Mouse (Mus musculus): ENCODE results near the gene Uchl1. TPM values are rescaled to one million over a fixed set of nuclear protein-coding genes. Genes with fewer than 3 reads are reported as not detected.
A peak's percentile ranks its signal among the peaks of the same experiment; 100 is the strongest.

Uchl1 gene
- polyA plus RNA-seq (2015; fragmentation: Nextera tagmentation; extraction: Ambion mirVana) = 59.3 and 67.9 TPM in 2 replicates

GRCm38 (mm10) chr5:66675983-66676382, at the start of gene Uchl1:
Gene Uchl1, plus strand, starts transcription at chr5:66676091.
- H3K4me2 ChIP-seq (replicated peaks; ENCODE audit: low read depth, low read length) = peak within 1 kb of the TSS; percentile 100
- no peak within 1 kb of the TSS for H3K27ac ChIP-seq (ENCODE audit: low read length)
- peaks cover 24% of the 10 kb centered on the region for H3K27me3 ChIP-seq (ENCODE audit: insufficient read depth, low read length)
- H3K9ac ChIP-seq (replicated peaks; ENCODE audit: low read length) = peak within 1 kb of the TSS; percentile 61
- peak within 1 kb of the TSS; percentile 64 for H3K4me3 ChIP-seq (ENCODE audit: low read length)
- H3K4me1 ChIP-seq (ENCODE audit: insufficient read depth, low read length) = peaks cover 11% of the 10 kb centered on the region
- WGBS = under 1% methylated on average over 20 of the region's 20 CpGs
- peak; percentile 90 for ATAC-seq (ENCODE audit: low FRiP score, low TSS enrichment)
- no peaks in the 10 kb centered on the region for H3K9me3 ChIP-seq (ENCODE audit: low read length)
- H3K36me3 ChIP-seq (ENCODE audit: insufficient read depth, low read length) = no peaks in the 10 kb centered on the region

- Histone ChIP-seq H3K4me3 (ENCODE audit: low read length) (no peak overlapping the region), H3K9ac (replicated peaks; ENCODE audit: low read length) (no peak overlapping the region), H3K27ac (ENCODE audit: low read length) (no peak overlapping the region), H3K9me3 (ENCODE audit: low read length) (no peaks in the 10 kb centered on the region), H3K4me1 (ENCODE audit: insufficient read depth, low read length) (no peaks in the 10 kb centered on the region), H3K36me3 (ENCODE audit: insufficient read depth, low read length) (no peaks in the 10 kb centered on the region), H3K4me2 (replicated peaks; ENCODE audit: low read depth, low read length) (no peak overlapping the region), H3K27me3 (ENCODE audit: insufficient read depth, low read length) (no peaks in the 10 kb centered on the region)
- ATAC-seq (ENCODE audit: low FRiP score, low TSS enrichment) = no peak
- WGBS = 49% methylated on average over 7 of the region's 7 CpGs
Observed at GRCm38 (mm10) chr5:66627805-66628204, 48.1 kb upstream of the Uchl1 start.

DNA sequence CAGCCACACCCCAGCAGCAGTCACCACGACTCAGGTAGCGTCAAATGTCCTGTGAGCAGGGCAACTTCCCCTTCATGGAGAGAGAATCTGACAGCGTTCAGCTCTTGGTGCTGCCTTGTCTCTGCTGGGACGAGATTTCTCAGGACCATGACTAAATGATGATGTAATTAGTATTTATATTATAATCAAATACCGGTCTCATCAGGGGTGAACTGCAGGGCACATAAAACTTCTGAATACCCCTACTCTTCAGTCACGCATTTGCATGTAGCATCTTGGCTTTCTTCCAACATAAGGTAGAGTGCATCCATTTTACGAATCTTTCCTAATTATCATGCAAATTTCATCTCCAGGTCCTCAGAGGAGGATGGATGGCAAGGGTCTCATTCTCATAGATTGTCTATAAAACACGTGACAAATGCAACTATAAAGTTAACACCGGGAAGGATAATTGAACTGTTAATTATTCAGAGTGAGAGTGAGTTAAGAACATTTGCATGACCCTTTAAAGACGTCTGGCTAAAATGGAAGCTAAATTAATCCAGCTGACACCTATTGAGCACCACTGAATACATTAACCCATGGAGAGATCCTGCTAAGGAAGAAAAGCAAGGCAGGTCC, 40.3 kb upstream of the Uchl1 start:
- H3K36me3 ChIP-seq (ENCODE audit: insufficient read depth, low read length) = no peaks in the 10 kb centered on the region
- H3K4me1 ChIP-seq (ENCODE audit: insufficient read depth, low read length) = no peaks in the 10 kb centered on the region
- H3K9me3 ChIP-seq (ENCODE audit: low read length) = no peaks in the 10 kb centered on the region
- no peaks in the 10 kb centered on the region for H3K27me3 ChIP-seq (ENCODE audit: insufficient read depth, low read length)
- no peak overlapping the region for H3K4me3 ChIP-seq (ENCODE audit: low read length)
- H3K4me2 ChIP-seq (replicated peaks; ENCODE audit: low read depth, low read length) = no peak overlapping the region
- no peak for ATAC-seq (ENCODE audit: low FRiP score, low TSS enrichment)
- WGBS = 73% methylated on average over 10 of the region's 10 CpGs
- no peak overlapping the region for H3K9ac ChIP-seq (replicated peaks; ENCODE audit: low read length)
- H3K27ac ChIP-seq (ENCODE audit: low read length) = no peak overlapping the region

DNA sequence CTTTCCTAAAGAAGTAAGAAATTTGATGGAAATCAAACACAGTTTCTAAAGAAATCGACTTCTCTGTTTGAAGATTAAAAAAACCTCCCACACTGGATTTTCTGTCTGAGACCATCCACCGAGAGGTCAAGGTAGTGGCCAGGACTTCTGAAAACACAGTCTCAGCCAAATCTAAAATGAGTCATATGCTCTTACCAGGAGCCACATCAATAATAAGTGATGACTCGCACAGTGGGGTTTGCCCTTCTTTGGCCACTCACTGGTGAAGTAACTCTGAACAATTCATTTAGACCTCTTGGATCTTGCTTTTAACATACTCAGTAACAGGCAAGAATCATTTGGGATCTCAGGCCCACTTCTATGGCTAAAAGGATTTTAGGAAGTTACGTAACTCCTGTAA, 33.7 kb upstream of the Uchl1 start:
- no peaks in the 10 kb centered on the region for H3K4me1 ChIP-seq (ENCODE audit: insufficient read depth, low read length)
- no peaks in the 10 kb centered on the region for H3K9me3 ChIP-seq (ENCODE audit: low read length)
- no peaks in the 10 kb centered on the region for H3K36me3 ChIP-seq (ENCODE audit: insufficient read depth, low read length)
- 85% methylated on average over 4 of the region's 4 CpGs for WGBS
- no peak overlapping the region for H3K27ac ChIP-seq (ENCODE audit: low read length)
- no peaks in the 10 kb centered on the region for H3K27me3 ChIP-seq (ENCODE audit: insufficient read depth, low read length)
- H3K9ac ChIP-seq (replicated peaks; ENCODE audit: low read length) = no peak overlapping the region
- ATAC-seq (ENCODE audit: low FRiP score, low TSS enrichment) = no peak
- no peak overlapping the region for H3K4me3 ChIP-seq (ENCODE audit: low read length)
- no peak overlapping the region for H3K4me2 ChIP-seq (replicated peaks; ENCODE audit: low read depth, low read length)

DNA sequence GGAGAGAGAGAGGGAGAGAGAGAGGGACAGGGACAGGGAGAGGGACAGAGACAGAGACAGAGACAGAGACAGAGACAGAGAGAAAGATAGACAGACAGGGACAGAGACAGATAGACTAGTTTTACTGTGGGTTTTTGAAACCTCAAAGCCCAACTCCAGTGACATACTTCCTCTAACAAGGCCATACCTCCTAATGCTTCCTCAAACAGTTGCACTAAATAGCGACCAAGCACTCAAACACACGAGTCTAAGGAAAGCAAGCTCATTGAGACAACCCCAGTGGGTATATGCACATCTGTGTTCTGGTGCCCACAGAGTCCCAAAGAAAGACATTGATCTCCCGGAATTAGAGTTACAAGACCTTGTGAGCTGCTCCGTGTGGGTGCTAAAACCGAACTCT, 32.6 kb upstream of the Uchl1 start:
- no peaks in the 10 kb centered on the region for H3K9me3 ChIP-seq (ENCODE audit: low read length)
- 88% methylated on average over 5 of the region's 5 CpGs for WGBS
- H3K9ac ChIP-seq (replicated peaks; ENCODE audit: low read length) = no peak overlapping the region
- no peaks in the 10 kb centered on the region for H3K27me3 ChIP-seq (ENCODE audit: insufficient read depth, low read length)
- H3K4me3 ChIP-seq (ENCODE audit: low read length) = no peak overlapping the region
- H3K27ac ChIP-seq (ENCODE audit: low read length) = no peak overlapping the region
- no peak for ATAC-seq (ENCODE audit: low FRiP score, low TSS enrichment)
- H3K4me1 ChIP-seq (ENCODE audit: insufficient read depth, low read length) = no peaks in the 10 kb centered on the region
- no peak overlapping the region for H3K4me2 ChIP-seq (replicated peaks; ENCODE audit: low read depth, low read length)
- H3K36me3 ChIP-seq (ENCODE audit: insufficient read depth, low read length) = no peaks in the 10 kb centered on the region

DNA sequence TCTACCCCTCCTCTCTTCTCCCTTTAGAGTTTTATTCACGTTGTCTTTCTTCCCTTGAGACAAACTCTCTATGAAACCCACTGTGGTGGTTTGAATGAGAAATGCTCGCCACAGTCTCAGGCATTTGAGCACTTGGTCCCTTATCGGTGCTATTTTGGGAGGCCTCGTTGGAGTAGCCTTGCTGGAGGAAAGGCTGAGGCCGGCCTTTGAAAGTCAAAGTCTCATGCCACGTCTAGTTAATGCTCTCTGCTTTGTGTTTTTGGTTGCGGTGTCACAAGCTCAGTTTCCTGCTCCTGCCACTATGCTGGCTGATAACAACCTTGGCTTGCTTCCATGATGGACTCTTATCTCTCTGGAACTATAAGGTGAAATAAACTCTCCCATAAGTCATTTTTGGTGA, 28.4 kb upstream of the Uchl1 start:
- H3K4me1 ChIP-seq (ENCODE audit: insufficient read depth, low read length) = no peaks in the 10 kb centered on the region
- H3K27me3 ChIP-seq (ENCODE audit: insufficient read depth, low read length) = no peaks in the 10 kb centered on the region
- no peak overlapping the region for H3K27ac ChIP-seq (ENCODE audit: low read length)
- WGBS = 61% methylated on average over 7 of the region's 7 CpGs
- no peak overlapping the region for H3K9ac ChIP-seq (replicated peaks; ENCODE audit: low read length)
- ATAC-seq (ENCODE audit: low FRiP score, low TSS enrichment) = no peak
- no peaks in the 10 kb centered on the region for H3K9me3 ChIP-seq (ENCODE audit: low read length)
- H3K36me3 ChIP-seq (ENCODE audit: insufficient read depth, low read length) = no peaks in the 10 kb centered on the region
- no peak overlapping the region for H3K4me3 ChIP-seq (ENCODE audit: low read length)
- H3K4me2 ChIP-seq (replicated peaks; ENCODE audit: low read depth, low read length) = no peak overlapping the region

DNA sequence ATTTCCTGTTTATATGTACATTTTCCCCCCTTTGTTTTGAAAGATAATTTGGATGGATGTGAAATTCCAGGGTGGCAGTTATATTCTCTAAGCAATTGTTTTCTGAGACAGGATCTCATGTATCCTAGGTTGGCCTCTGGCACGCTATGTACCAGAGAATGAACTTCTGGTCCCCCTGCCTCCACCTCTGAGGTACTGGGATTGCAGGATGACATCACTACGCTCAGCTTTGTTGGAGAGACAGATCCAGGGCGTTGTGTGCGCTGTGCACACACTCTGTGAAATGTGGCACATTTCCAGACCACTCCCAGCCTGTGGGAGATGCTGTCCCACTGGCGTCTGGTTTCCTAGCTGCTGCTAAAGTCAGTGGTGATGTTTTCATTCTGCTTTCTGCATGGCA, 21.7 kb upstream of the Uchl1 start:
- 25% methylated on average over 5 of the region's 5 CpGs for WGBS
- H3K9ac ChIP-seq (replicated peaks; ENCODE audit: low read length) = no peak overlapping the region
- peaks cover 7% of the 10 kb centered on the region for H3K4me1 ChIP-seq (ENCODE audit: insufficient read depth, low read length)
- 0 out of 2 replicates have a peak overlapping the region, but pooled peaks have one; percentile 12 for H3K4me2 ChIP-seq (replicated peaks; ENCODE audit: low read depth, low read length)
- no peaks in the 10 kb centered on the region for H3K9me3 ChIP-seq (ENCODE audit: low read length)
- no peaks in the 10 kb centered on the region for H3K36me3 ChIP-seq (ENCODE audit: insufficient read depth, low read length)
- H3K4me3 ChIP-seq (ENCODE audit: low read length) = no peak overlapping the region
- ATAC-seq (ENCODE audit: low FRiP score, low TSS enrichment) = peak; percentile 90
- H3K27ac ChIP-seq (ENCODE audit: low read length) = peak overlapping the region; percentile 58
- H3K27me3 ChIP-seq (ENCODE audit: insufficient read depth, low read length) = no peaks in the 10 kb centered on the region

GRCm38 (mm10) chr5:66675189-66675890, 551 bp upstream of the Uchl1 start:
- Histone ChIP-seq H3K4me2 (replicated peaks; ENCODE audit: low read depth, low read length) (peak overlapping the region; percentile 100), H3K4me1 (ENCODE audit: insufficient read depth, low read length) (peaks cover 11% of the 10 kb centered on the region), H3K4me3 (ENCODE audit: low read length) (peak overlapping the region; percentile 64), H3K27ac (ENCODE audit: low read length) (no peak overlapping the region), H3K9ac (replicated peaks; ENCODE audit: low read length) (no peak overlapping the region), H3K27me3 (ENCODE audit: insufficient read depth, low read length) (peaks cover 24% of the 10 kb centered on the region), H3K9me3 (ENCODE audit: low read length) (no peaks in the 10 kb centered on the region), H3K36me3 (ENCODE audit: insufficient read depth, low read length) (no peaks in the 10 kb centered on the region)
- under 1% methylated on average over 18 of the region's 18 CpGs for WGBS
- ATAC-seq (ENCODE audit: low FRiP score, low TSS enrichment) = no peak; the same call in 1 of the 2 replicates

- WGBS = under 1% methylated on average over 51 of the region's 51 CpGs
Observed at GRCm38 (mm10) chr5:66676457-66677117, 696 bp downstream of the Uchl1 start.

More at GRCm38 (mm10) chr5:66676457-66677117, 696 bp downstream of the Uchl1 start:
- peak overlapping the region; percentile 64 for H3K4me3 ChIP-seq (ENCODE audit: low read length)
- H3K27me3 ChIP-seq (ENCODE audit: insufficient read depth, low read length) = peaks cover 24% of the 10 kb centered on the region
- peak; percentile 84 for ATAC-seq (ENCODE audit: low FRiP score, low TSS enrichment)
- no peaks in the 10 kb centered on the region for H3K36me3 ChIP-seq (ENCODE audit: insufficient read depth, low read length)
- peak overlapping the region; percentile 61 for H3K9ac ChIP-seq (replicated peaks; ENCODE audit: low read length)
- no peak overlapping the region for H3K27ac ChIP-seq (ENCODE audit: low read length)
- no peaks in the 10 kb centered on the region for H3K9me3 ChIP-seq (ENCODE audit: low read length)
- peaks cover 11% of the 10 kb centered on the region for H3K4me1 ChIP-seq (ENCODE audit: insufficient read depth, low read length)
- peak overlapping the region; percentile 100 for H3K4me2 ChIP-seq (replicated peaks; ENCODE audit: low read depth, low read length)

Measured in kidney, embryonic 16.5 days (tissue).